Mouse (Mus musculus) brain, adult 2 months (tissue): ENCODE results near the gene Spns1.
A peak's percentile ranks its signal among the peaks of the same experiment; 100 is the strongest.
"Not testable (repeated sequence)": the region's sequence is repeated elsewhere in the genome, so short reads cannot be mapped to it uniquely, and the experiment has no call there.

Experiments used
- DNase-seq: peaks from one replicate; pipeline ENCODE4 v3.0.0; 2011; ENCODE audit warnings: low read depth, low spot score

The Spns1 gene

DNA sequence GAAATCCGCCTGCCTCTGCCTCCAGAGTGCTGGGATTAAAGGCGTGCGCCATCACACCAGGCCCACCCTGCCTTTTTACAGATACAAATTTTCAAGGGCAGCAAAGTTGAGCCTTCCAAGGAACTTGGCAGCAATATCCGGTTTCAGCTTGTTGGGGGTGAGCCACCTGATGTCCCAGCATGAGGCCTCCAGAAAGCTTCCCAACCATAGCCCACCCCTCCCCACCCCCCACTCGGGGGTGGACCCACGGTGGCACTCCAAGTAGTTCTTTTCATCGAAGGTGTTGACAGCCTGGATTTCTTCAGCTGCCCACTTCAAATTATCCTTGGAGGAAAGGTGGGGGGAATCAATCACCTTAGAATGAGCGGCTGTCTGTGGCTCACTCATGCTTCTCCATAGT is 38.3 kb downstream of the Spns1 start:
- DNase-seq, result no peak

GRCm38 (mm10) chr7:126335556-126335955 is 41.7 kb downstream of the Spns1 start:
- DNase-seq, result no peak

DNA sequence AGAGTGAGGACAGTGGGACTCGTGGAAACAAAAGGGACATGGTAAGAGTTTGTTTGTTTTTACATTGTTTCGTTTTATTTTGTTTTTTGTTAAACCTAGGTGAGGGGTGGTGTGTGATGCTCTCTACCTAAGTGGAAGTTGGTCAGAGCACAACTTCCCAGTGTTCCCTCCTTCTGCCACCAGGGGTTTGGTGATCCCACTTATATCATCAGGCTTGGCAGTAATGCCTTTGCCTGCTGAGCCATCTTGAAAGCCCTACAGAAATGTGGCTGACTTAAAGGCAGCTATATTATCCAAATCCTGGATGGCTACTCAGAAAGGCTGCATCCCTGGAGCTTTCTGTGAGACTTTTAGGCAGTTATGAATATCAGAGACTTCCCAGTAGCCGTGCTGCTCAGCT is 44.6 kb downstream of the Spns1 start:
- DNase-seq, result no peak

GRCm38 (mm10) chr7:126330693-126331092 is 46.6 kb downstream of the Spns1 start:
- DNase-seq, result no peak

- DNase-seq, result no peak
These were observed 47.2 kb downstream of the Spns1 start for GRCm38 (mm10) chr7:126329907-126330645.

DNA sequence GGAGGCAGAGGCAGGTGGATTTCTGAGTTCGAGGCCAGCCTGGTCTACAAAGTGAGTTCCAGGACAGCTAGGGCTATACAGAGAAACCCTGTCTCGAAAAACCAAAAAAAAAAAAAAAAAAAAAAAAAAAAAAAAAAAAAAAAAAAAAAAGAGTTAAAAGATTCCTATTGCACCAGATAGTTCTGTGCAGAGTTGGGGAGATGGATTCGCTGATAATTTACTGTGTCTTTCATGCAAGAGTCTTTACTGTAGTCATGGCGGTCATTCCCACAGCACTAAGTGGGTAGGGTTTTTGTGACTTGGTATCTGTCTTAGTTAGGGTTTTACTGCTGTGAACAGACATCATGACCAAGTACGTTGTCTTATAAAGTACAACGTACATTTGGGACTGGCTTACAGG is 48.4 kb downstream of the Spns1 start:
- not testable (repeated sequence) for DNase-seq

DNA sequence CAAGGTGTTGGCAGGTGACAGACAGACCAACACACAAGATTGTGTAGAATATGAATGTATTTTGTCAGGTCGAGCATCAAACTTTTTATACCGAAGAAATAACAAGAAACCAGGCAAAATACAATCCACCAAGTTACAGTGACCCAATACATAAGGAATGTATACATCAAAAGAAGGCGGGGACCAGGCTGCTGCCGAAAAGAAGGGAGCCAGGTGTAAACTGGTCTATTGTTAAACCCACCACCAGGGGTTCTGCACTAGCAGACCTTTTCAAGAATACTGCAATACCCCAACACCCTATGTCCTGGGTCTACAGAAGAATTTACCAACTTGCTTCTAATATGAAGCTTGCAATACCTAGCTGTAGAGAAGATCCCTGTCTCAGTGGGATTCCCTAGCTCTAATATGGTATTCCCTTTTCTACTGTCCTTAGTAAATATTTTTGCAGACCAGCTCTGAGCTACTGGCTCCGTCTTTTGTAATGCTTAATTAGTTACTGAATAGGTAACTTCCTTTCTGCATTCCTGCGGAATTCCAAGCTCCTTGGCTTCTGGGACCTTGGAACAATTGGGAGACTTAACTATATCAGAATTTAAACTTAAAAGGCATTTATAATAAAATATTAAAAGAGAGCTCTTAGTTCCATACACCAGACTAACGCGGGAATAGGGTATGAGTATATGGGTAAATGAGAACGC is 51.5 kb downstream of the Spns1 start:
- DNase-seq, result not testable (repeated sequence)

DNA sequence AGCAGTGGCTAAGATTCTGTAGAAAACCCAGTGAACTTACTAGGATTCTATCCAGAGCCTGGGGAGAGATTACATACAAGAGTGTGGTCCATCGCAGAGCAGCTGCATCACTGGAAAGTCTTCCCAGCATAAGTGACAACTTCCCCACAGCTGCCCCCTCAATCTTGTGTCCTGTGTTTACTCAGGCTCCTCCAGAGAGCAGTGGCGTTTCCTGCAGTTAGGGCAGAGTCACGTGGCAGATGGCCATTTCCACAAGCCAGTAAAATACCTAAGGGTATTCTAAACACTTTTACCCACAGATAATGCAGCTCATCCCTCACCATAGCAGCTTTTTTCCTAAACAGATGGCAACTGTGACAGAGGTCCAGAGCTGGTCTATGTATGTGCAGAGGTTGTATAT is 52.5 kb downstream of the Spns1 start:
- DNase-seq, result no peak

GRCm38 (mm10) chr7:126323729-126324128 is 53.5 kb downstream of the Spns1 start:
- DNase-seq, result peak; percentile 90
